Mouse (Mus musculus) kidney, adult 2 months (tissue): ENCODE data around the gene Kcna6.

Source experiments
- CTCF ChIP-seq: fragments of 200-500 bp; conservative IDR thresholded peaks from 2 replicates; pipeline ENCODE4 v1.5.1; 2011; ENCODE audit warnings: low read depth, mild to moderate bottlenecking, control low read depth, low read length, moderate library complexity, mixed read lengths; ENCODE audit not compliant: insufficient read depth, insufficient read length
- POLR2A ChIP-seq: fragments of 200-500 bp; IDR thresholded peaks from one replicate; pipeline ENCODE4 v1.6.1; 2011; ENCODE audit warnings: low read depth, low read length, control low read depth

- TF ChIP-seq POLR2A (no peak), CTCF (no peak)
These were observed 74.4 kb downstream of the Kcna6 start for GRCm38 (mm10) chr6:126666091-126666490.
